Mouse (Mus musculus) large intestine, adult 2 months (tissue): ENCODE measurements around the gene Sun3. TPM values are rescaled to one million over a fixed set of nuclear protein-coding genes. Genes with fewer than 3 reads are reported as not detected.

Source experiments
- DNase-seq: peaks from one replicate; pipeline ENCODE4 v3.0.0-alpha.2; 2012; ENCODE audit warnings: low read depth, low spot score
- WGBS: fragments of 180-500 bp; shearing (Covaris S2); methylation state at CpG from one replicate; pipeline ENCODE4 v1.1.7; 2018; 5-methylcytosine and 5-hydroxymethylcytosine counted together
- polyA plus RNA-seq: library from polyadenylated mRNA; depleted of rRNA; stranded (reverse); fragments of >200 nt; gene quantifications from 2 replicates; pipeline ENCODE4 v1.2.3, GENCODE M21; 2012; rRNA removed

The Sun3 gene
- polyA plus RNA-seq, 1 experiment: 0.26 TPM

- DNase-seq: no peak
- 87% methylated on average over 4 of the region's 4 CpGs for WGBS
These were observed 60.7 kb downstream of the Sun3 start for GRCm38 (mm10) chr11:8988084-8988483.

GRCm38 (mm10) chr11:8986058-8986457, 62.7 kb downstream of the Sun3 start:
- no peak for DNase-seq

GRCm38 (mm10) chr11:8983237-8983861, 65.4 kb downstream of the Sun3 start:
- 23% methylated on average over 6 of the region's 6 CpGs for WGBS
- DNase-seq: peak; percentile 35

GRCm38 (mm10) chr11:8978154-8978553, 70.6 kb downstream of the Sun3 start:
- DNase-seq: no peak
- 76% methylated on average over 4 of the region's 4 CpGs for whole genome bisulfite sequencing

GRCm38 (mm10) chr11:8973166-8973565, 75.6 kb downstream of the Sun3 start, which contains the start of gene Pkd1l1:
Gene Pkd1l1, minus strand, starts transcription at chr11:8973266.
- WGBS: 84% methylated on average over 3 of the region's 3 CpGs
- DNase-seq: no peak

- WGBS: 82% methylated on average over 6 of the region's 6 CpGs
- no peak for DNase-seq
These were observed 76.7 kb downstream of the Sun3 start for GRCm38 (mm10) chr11:8972093-8972492.

GRCm38 (mm10) chr11:8970509-8970908, 78.3 kb downstream of the Sun3 start:
- DNase-seq: no peak
- 41% methylated on average over 9 of the region's 9 CpGs for WGBS

GRCm38 (mm10) chr11:8968094-8968493, 80.7 kb downstream of the Sun3 start:
- no peak for DNase-seq
- 93% methylated on average over 7 of the region's 7 CpGs for WGBS

Other genes with a start within 250 kb of the Sun3 start
- gene Pkd1l1, start 75.7 kb downstream of the Sun3 start, polyA plus RNA-seq: 0.01 and 0.14 TPM in 2 replicates
- 2.7 and 5.2 TPM in 2 replicates for gene Hus1, start 37.8 kb downstream of the Sun3 start, polyA plus RNA-seq
- gene Gm11992, start 397 bp downstream of the Sun3 start, polyA plus RNA-seq: 0.55 and 1.8 TPM in 2 replicates
- 806 and 814 TPM in 2 replicates for gene Upp1, start 69.1 kb upstream of the Sun3 start, polyA plus RNA-seq
- 0.01 TPM in 1 of 2 replicates, not detected in the other for gene Abca13, start 143.0 kb upstream of the Sun3 start, polyA plus RNA-seq